ENCODE assay signal across 15 mouse cellular contexts in genomic region chr7:125828561-125828960, GRCm38 (mm10).
DNase-seq lines count a peak whose midpoint lies in the region; ATAC-seq and TF ChIP-seq lines count a peak whose summit lies in the region.
"Had no signal": no experiment of that assay in that cellular context is flagged by ENCODE, and none has a peak within 500 bp of the region (broad histone marks: within the 10 kb centered on the region; RNA-seq: fewer than 3 reads in every experiment).

No protein-coding gene starts in this region.

- peaks cover 54 to 74% of the 10 kb centered on the region in 2 experiments for H3K4me1 ChIP-seq in heart, embryonic 14.5 days (ENCODE audit: control insufficient read depth in 2 of 2, insufficient read depth in 2 of 2, low read length in 2 of 2)
- peaks cover 18% of the 10 kb centered on the region for H3K4me1 ChIP-seq in lung, embryonic 14.5 days (ENCODE audit: insufficient read depth)
- peaks cover 49% of the 10 kb centered on the region for H3K4me1 ChIP-seq in embryonic facial prominence, embryonic 15.5 days
- peaks cover 5% of the 10 kb centered on the region for H3K4me1 ChIP-seq in midbrain, embryonic 14.5 days (ENCODE audit: control insufficient read depth, insufficient read depth, low read length)

- H3K9me3 ChIP-seq in heart, embryonic 14.5 days (ENCODE audit: control insufficient read depth, low read length), result no peaks in the 10 kb centered on the region
- no peaks in the 10 kb centered on the region for H3K9me3 ChIP-seq in lung, embryonic 14.5 days (ENCODE audit: low read depth, low read length)
- H3K9me3 ChIP-seq in embryonic facial prominence, embryonic 15.5 days (replicated peaks), result no peaks in the 10 kb centered on the region
- no peaks in the 10 kb centered on the region for H3K9me3 ChIP-seq in midbrain, embryonic 14.5 days (ENCODE audit: control insufficient read depth, low read length)
- H3K9me3 ChIP-seq: embryonic facial prominence, embryonic 12.5 days; G1E had no signal

- H3K27me3 ChIP-seq in heart, embryonic 14.5 days (ENCODE audit: control insufficient read depth, insufficient read depth, low read length), result no peaks in the 10 kb centered on the region
- H3K27me3 ChIP-seq in lung, embryonic 14.5 days (ENCODE audit: insufficient read depth, low read length), result no peaks in the 10 kb centered on the region
- no peaks in the 10 kb centered on the region for H3K27me3 ChIP-seq in embryonic facial prominence, embryonic 15.5 days
- no peaks in the 10 kb centered on the region for H3K27me3 ChIP-seq in midbrain, embryonic 14.5 days (ENCODE audit: control insufficient read depth, insufficient read depth, low read length)
- H3K27me3 ChIP-seq: embryonic facial prominence, embryonic 12.5 days had no signal

- DNase-seq in heart, postnatal 36 days, result no peak
- DNase-seq in lung, embryonic 14.5 days, result no peak
- DNase-seq in lung, postnatal 36 days, result no peak
- DNase-seq in midbrain, embryonic 14.5 days, result no peak
- no peak for DNase-seq in adrenal gland, adult 18-20 months (ENCODE audit: low spot score in 2 of 2)
- no peak for DNase-seq in thymus, postnatal 10 days (ENCODE audit: low spot score in 2 of 2)
- DNase-seq: adrenal gland, postnatal 14 days; cerebellum, postnatal 25 days; kidney, adult 18-20 months; kidney, postnatal 36 days; lung, adult 18-20 months had no signal

- 56% methylated on average over 5 of the region's 5 CpGs for WGBS in heart, embryonic 14.5 days
- 64% methylated on average over 5 of the region's 5 CpGs for WGBS in lung, embryonic 14.5 days
- WGBS in embryonic facial prominence, embryonic 15.5 days, result 60% methylated on average over 5 of the region's 5 CpGs
- 77% methylated on average over 5 of the region's 5 CpGs for WGBS in midbrain, embryonic 14.5 days

- 0 out of 2 replicates have a peak, but pooled peaks have one; percentile 35 for ATAC-seq in heart, embryonic 14.5 days (ENCODE audit: insufficient number of reproducible peaks, insufficient read depth, low FRiP score, low read depth)
- ATAC-seq in lung, embryonic 14.5 days (ENCODE audit: insufficient read depth), result no peak
- no peak for ATAC-seq in embryonic facial prominence, embryonic 15.5 days (ENCODE audit: insufficient number of reproducible peaks, low FRiP score, low TSS enrichment, low read depth)
- no peak for ATAC-seq in midbrain, embryonic 14.5 days (ENCODE audit: low FRiP score, low TSS enrichment)

- no peak for TF ChIP-seq CTCF in lung, embryonic 14.5 days (IDR thresholded peaks at IDR 0.05; ENCODE audit: low read depth)

- H3K4me3 ChIP-seq in heart, embryonic 14.5 days (ENCODE audit: control insufficient read depth in 1 of 2, insufficient read depth in 1 of 2, low read depth in 1 of 2, low read length in 2 of 2), result no peak overlapping the region
- H3K4me3 ChIP-seq in lung, embryonic 14.5 days (ENCODE audit: low read depth, low read length), result no peak overlapping the region
- H3K4me3 ChIP-seq in embryonic facial prominence, embryonic 15.5 days (replicated peaks), result no peak overlapping the region
- no peak overlapping the region for H3K4me3 ChIP-seq in midbrain, embryonic 14.5 days (replicated peaks; ENCODE audit: low read depth, low read length)
- H3K4me3 ChIP-seq: embryonic facial prominence, embryonic 12.5 days had no signal

- intact Hi-C loops in heart, postnatal 36 days (cut with DNase I), result no loop called here

- no peaks in the 10 kb centered on the region for H3K36me3 ChIP-seq in heart, embryonic 14.5 days (ENCODE audit: control insufficient read depth, insufficient read depth, low read length)
- 0 out of 2 replicates have a peak, but pooled peaks cover 2% of the 10 kb centered on the region for H3K36me3 ChIP-seq in lung, embryonic 14.5 days (ENCODE audit: insufficient read depth)
- no peaks in the 10 kb centered on the region for H3K36me3 ChIP-seq in embryonic facial prominence, embryonic 15.5 days
- no peaks in the 10 kb centered on the region for H3K36me3 ChIP-seq in midbrain, embryonic 14.5 days (ENCODE audit: control insufficient read depth, insufficient read depth, low read length)

- H3K27ac ChIP-seq in heart, embryonic 14.5 days (replicated peaks in 1 of 2; ENCODE audit: control insufficient read depth in 1 of 2, insufficient read depth in 1 of 2, low read depth in 2 of 2, low read length in 2 of 2), result peak overlapping the region; percentile 37 to 88; a peak in 3 of 4 replicates
- peak overlapping the region; percentile 40; the same call in 1 of the 2 replicates for H3K27ac ChIP-seq in lung, embryonic 14.5 days (ENCODE audit: low read depth)
- H3K27ac ChIP-seq in embryonic facial prominence, embryonic 15.5 days (replicated peaks), result peak overlapping the region; percentile 55; the same call in 1 of the 2 replicates
- 0 out of 2 replicates have a peak overlapping the region, but pooled peaks have one; percentile 58 for H3K27ac ChIP-seq in midbrain, embryonic 14.5 days (replicated peaks; ENCODE audit: low read depth, low read length)
- H3K27ac ChIP-seq: embryonic facial prominence, embryonic 12.5 days had no signal

- H3K4me2 ChIP-seq in heart, embryonic 14.5 days (ENCODE audit: low read length), result peak overlapping the region; percentile 26; the same call in 1 of the 2 replicates
- no peak overlapping the region for H3K4me2 ChIP-seq in lung, embryonic 14.5 days
- no peak overlapping the region for H3K4me2 ChIP-seq in embryonic facial prominence, embryonic 15.5 days (replicated peaks)
- H3K4me2 ChIP-seq in midbrain, embryonic 14.5 days (ENCODE audit: low read length), result no peak overlapping the region
- H3K4me2 ChIP-seq: embryonic facial prominence, embryonic 12.5 days had no signal

- H3K9ac ChIP-seq in heart, embryonic 14.5 days (ENCODE audit: low read length), result peak overlapping the region; percentile 36; the same call in 1 of the 2 replicates
- no peak overlapping the region for H3K9ac ChIP-seq in lung, embryonic 14.5 days
- no peak overlapping the region for H3K9ac ChIP-seq in embryonic facial prominence, embryonic 15.5 days
- no peak overlapping the region for H3K9ac ChIP-seq in midbrain, embryonic 14.5 days (replicated peaks; ENCODE audit: low read length)
- H3K9ac ChIP-seq: embryonic facial prominence, embryonic 12.5 days had no signal
